Mouse (Mus musculus): ENCODE results near the gene Pola2. TPM values are rescaled to one million over a fixed set of nuclear protein-coding genes. Genes with fewer than 3 reads are reported as not detected.

Gene Pola2
- polyA plus RNA-seq, 1 experiment from 2014 or later: 65.4 TPM

- Histone ChIP-seq H3K27me3 (no peaks in the 10 kb centered on the region), H3K9me3 (replicated peaks) (no peaks in the 10 kb centered on the region), H3K4me1 (peaks cover 34% of the 10 kb centered on the region), H3K4me2 (replicated peaks) (no peak overlapping the region), H3K36me3 (peaks cover 57% of the 10 kb centered on the region), H3K9ac (no peak overlapping the region), H3K4me3 (replicated peaks) (no peak overlapping the region), H3K27ac (replicated peaks) (peak overlapping the region; percentile 84; the same call in 1 of the 2 replicates)
- 82% methylated on average over 16 of the region's 16 CpGs for WGBS
- ATAC-seq (ENCODE audit: insufficient number of reproducible peaks, low FRiP score, low TSS enrichment, low read depth): no peak
These were observed 12.4 kb downstream of the Pola2 start for GRCm38 (mm10) chr19:5951631-5952030.

GRCm38 (mm10) chr19:5950218-5950617 lies 13.8 kb downstream of the Pola2 start:
- Histone ChIP-seq H3K4me2 (replicated peaks) (no peak overlapping the region), H3K27ac (replicated peaks) (no peak overlapping the region), H3K27me3 (no peaks in the 10 kb centered on the region), H3K9ac (no peak overlapping the region), H3K4me3 (replicated peaks) (no peak overlapping the region), H3K4me1 (peaks cover 30% of the 10 kb centered on the region), H3K9me3 (replicated peaks) (no peaks in the 10 kb centered on the region), H3K36me3 (peaks cover 62% of the 10 kb centered on the region)
- ATAC-seq (ENCODE audit: insufficient number of reproducible peaks, low FRiP score, low TSS enrichment, low read depth): no peak
- WGBS: 91% methylated on average over 11 of the region's 11 CpGs

GRCm38 (mm10) chr19:5945891-5946290 lies 18.1 kb downstream of the Pola2 start:
- Histone ChIP-seq H3K4me1 (peaks cover 19% of the 10 kb centered on the region), H3K27me3 (no peaks in the 10 kb centered on the region), H3K4me3 (replicated peaks) (no peak overlapping the region), H3K9me3 (replicated peaks) (no peaks in the 10 kb centered on the region), H3K4me2 (replicated peaks) (no peak overlapping the region), H3K27ac (replicated peaks) (peak overlapping the region; percentile 63), H3K36me3 (peaks cover 62% of the 10 kb centered on the region), H3K9ac (no peak overlapping the region)
- WGBS: 75% methylated on average over 8 of the region's 8 CpGs
- ATAC-seq (ENCODE audit: insufficient number of reproducible peaks, low FRiP score, low TSS enrichment, low read depth): no peak

- H3K4me1 ChIP-seq: peaks cover 27% of the 10 kb centered on the region
- no peak overlapping the region for H3K4me2 ChIP-seq (replicated peaks)
- ATAC-seq (ENCODE audit: insufficient number of reproducible peaks, low FRiP score, low TSS enrichment, low read depth): no peak
- peaks cover 53% of the 10 kb centered on the region for H3K36me3 ChIP-seq
- H3K9ac ChIP-seq: no peak overlapping the region
- no peaks in the 10 kb centered on the region for H3K9me3 ChIP-seq (replicated peaks)
- 47% methylated on average over 7 of the region's 7 CpGs for WGBS
- H3K27ac ChIP-seq (replicated peaks): peak overlapping the region; percentile 61
- no peaks in the 10 kb centered on the region for H3K27me3 ChIP-seq
- no peak overlapping the region for H3K4me3 ChIP-seq (replicated peaks)
These were observed 19.0 kb downstream of the Pola2 start for GRCm38 (mm10) chr19:5945027-5945426.

- no peak overlapping the region for H3K4me3 ChIP-seq (replicated peaks)
- H3K36me3 ChIP-seq: peaks cover 46% of the 10 kb centered on the region
- no peaks in the 10 kb centered on the region for H3K27me3 ChIP-seq
- 0 out of 2 replicates have a peak overlapping the region, but pooled peaks have one; percentile 23 for H3K27ac ChIP-seq (replicated peaks)
- WGBS: 76% methylated on average over 8 of the region's 8 CpGs
- H3K9ac ChIP-seq: no peak overlapping the region
- no peak overlapping the region for H3K4me2 ChIP-seq (replicated peaks)
- no peaks in the 10 kb centered on the region for H3K9me3 ChIP-seq (replicated peaks)
- no peak for ATAC-seq (ENCODE audit: insufficient number of reproducible peaks, low FRiP score, low TSS enrichment, low read depth)
- H3K4me1 ChIP-seq: peaks cover 34% of the 10 kb centered on the region
These were observed 19.9 kb downstream of the Pola2 start for GRCm38 (mm10) chr19:5944145-5944544.

GRCm38 (mm10) chr19:5943404-5943803 lies 20.6 kb downstream of the Pola2 start:
- no peak overlapping the region for H3K9ac ChIP-seq
- H3K4me2 ChIP-seq (replicated peaks): no peak overlapping the region
- peaks cover 39% of the 10 kb centered on the region for H3K36me3 ChIP-seq
- no peaks in the 10 kb centered on the region for H3K9me3 ChIP-seq (replicated peaks)
- no peak for ATAC-seq (ENCODE audit: insufficient number of reproducible peaks, low FRiP score, low TSS enrichment, low read depth)
- no peak overlapping the region for H3K27ac ChIP-seq (replicated peaks)
- peaks cover 37% of the 10 kb centered on the region for H3K4me1 ChIP-seq
- WGBS: 91% methylated on average over 15 of the region's 15 CpGs
- H3K27me3 ChIP-seq: no peaks in the 10 kb centered on the region
- H3K4me3 ChIP-seq (replicated peaks): no peak overlapping the region

GRCm38 (mm10) chr19:5942581-5942980 lies 21.4 kb downstream of the Pola2 start:
- no peak overlapping the region for H3K4me2 ChIP-seq (replicated peaks)
- no peak overlapping the region for H3K27ac ChIP-seq (replicated peaks)
- no peaks in the 10 kb centered on the region for H3K9me3 ChIP-seq (replicated peaks)
- no peak overlapping the region for H3K9ac ChIP-seq
- H3K36me3 ChIP-seq: peaks cover 32% of the 10 kb centered on the region
- H3K4me3 ChIP-seq (replicated peaks): no peak overlapping the region
- H3K4me1 ChIP-seq: peaks cover 45% of the 10 kb centered on the region
- ATAC-seq (ENCODE audit: insufficient number of reproducible peaks, low FRiP score, low TSS enrichment, low read depth): no peak
- 91% methylated on average over 7 of the region's 7 CpGs for WGBS
- no peaks in the 10 kb centered on the region for H3K27me3 ChIP-seq

GRCm38 (mm10) chr19:5940656-5941055 lies 23.3 kb downstream of the Pola2 start:
- H3K36me3 ChIP-seq: peaks cover 22% of the 10 kb centered on the region
- H3K9ac ChIP-seq: no peak overlapping the region
- H3K4me3 ChIP-seq (replicated peaks): no peak overlapping the region
- no peaks in the 10 kb centered on the region for H3K9me3 ChIP-seq (replicated peaks)
- no peak for ATAC-seq (ENCODE audit: insufficient number of reproducible peaks, low FRiP score, low TSS enrichment, low read depth)
- H3K4me1 ChIP-seq: peaks cover 52% of the 10 kb centered on the region
- 85% methylated on average over 10 of the region's 10 CpGs for WGBS
- peak overlapping the region; percentile 85 for H3K27ac ChIP-seq (replicated peaks)
- H3K4me2 ChIP-seq (replicated peaks): no peak overlapping the region
- no peaks in the 10 kb centered on the region for H3K27me3 ChIP-seq

GRCm38 (mm10) chr19:5940173-5940572 lies 23.8 kb downstream of the Pola2 start:
- peak; percentile 58; the same call in 1 of the 2 replicates for ATAC-seq (ENCODE audit: insufficient number of reproducible peaks, low FRiP score, low TSS enrichment, low read depth)
- peak overlapping the region; percentile 85 for H3K27ac ChIP-seq (replicated peaks)
- peaks cover 54% of the 10 kb centered on the region for H3K4me1 ChIP-seq
- H3K9ac ChIP-seq: no peak overlapping the region
- no peak overlapping the region for H3K4me3 ChIP-seq (replicated peaks)
- WGBS: 45% methylated on average over 4 of the region's 4 CpGs
- no peaks in the 10 kb centered on the region for H3K27me3 ChIP-seq
- peaks cover 22% of the 10 kb centered on the region for H3K36me3 ChIP-seq
- no peak overlapping the region for H3K4me2 ChIP-seq (replicated peaks)
- no peaks in the 10 kb centered on the region for H3K9me3 ChIP-seq (replicated peaks)

GRCm38 (mm10) chr19:5939715-5940114 lies 24.3 kb downstream of the Pola2 start:
- Histone ChIP-seq H3K9ac (no peak overlapping the region), H3K4me3 (replicated peaks) (no peak overlapping the region), H3K27me3 (no peaks in the 10 kb centered on the region), H3K9me3 (replicated peaks) (no peaks in the 10 kb centered on the region), H3K36me3 (peaks cover 22% of the 10 kb centered on the region), H3K27ac (replicated peaks) (peak overlapping the region; percentile 85), H3K4me2 (replicated peaks) (no peak overlapping the region), H3K4me1 (peaks cover 53% of the 10 kb centered on the region)
- WGBS: 54% methylated on average over 5 of the region's 5 CpGs
- no peak for ATAC-seq (ENCODE audit: insufficient number of reproducible peaks, low FRiP score, low TSS enrichment, low read depth)

- H3K4me1 ChIP-seq: peaks cover 46% of the 10 kb centered on the region
- no peak for ATAC-seq (ENCODE audit: insufficient number of reproducible peaks, low FRiP score, low TSS enrichment, low read depth)
- WGBS: 91% methylated on average over 6 of the region's 6 CpGs
These were observed 25.5 kb downstream of the Pola2 start for GRCm38 (mm10) chr19:5938516-5938915.

GRCm38 (mm10) chr19:5937836-5938406 lies 26.1 kb downstream of the Pola2 start:
- Histone ChIP-seq H3K27me3 (no peaks in the 10 kb centered on the region), H3K9ac (no peak overlapping the region), H3K4me2 (replicated peaks) (no peak overlapping the region), H3K9me3 (replicated peaks) (no peaks in the 10 kb centered on the region), H3K27ac (replicated peaks) (0 out of 2 replicates have a peak overlapping the region, but pooled peaks have one; percentile 4), H3K4me1 (peaks cover 46% of the 10 kb centered on the region), H3K36me3 (peaks cover 12% of the 10 kb centered on the region), H3K4me3 (replicated peaks) (no peak overlapping the region)
- WGBS: 40% methylated on average over 14 of the region's 14 CpGs
- no peak for ATAC-seq (ENCODE audit: insufficient number of reproducible peaks, low FRiP score, low TSS enrichment, low read depth)

More at GRCm38 (mm10) chr19:5938516-5938915, 25.5 kb downstream of the Pola2 start:
- H3K27ac ChIP-seq (replicated peaks): 0 out of 2 replicates have a peak overlapping the region, but pooled peaks have one; percentile 4
- H3K4me2 ChIP-seq (replicated peaks): no peak overlapping the region
- H3K9ac ChIP-seq: no peak overlapping the region
- H3K9me3 ChIP-seq (replicated peaks): no peaks in the 10 kb centered on the region
- no peak overlapping the region for H3K4me3 ChIP-seq (replicated peaks)
- H3K27me3 ChIP-seq: no peaks in the 10 kb centered on the region
- H3K36me3 ChIP-seq: peaks cover 18% of the 10 kb centered on the region

Data from embryonic facial prominence, embryonic 15.5 days (tissue).